Mouse (Mus musculus): ENCODE measurements around the gene Gpr37l1.
A peak's percentile ranks its signal among the peaks of the same experiment; 100 is the strongest.

- TF ChIP-seq POLR2A (IDR thresholded peaks at IDR 0.05; ENCODE audit: insufficient read depth, low read depth, low read length) = no peak
- TF ChIP-seq CTCF (IDR thresholded peaks at IDR 0.05; ENCODE audit: insufficient read depth, low read depth, low read length) = peak; percentile 88
Measured at GRCm38 (mm10) chr1:135112661-135113060, 54.8 kb downstream of the Gpr37l1 start.
